Mouse (Mus musculus): ENCODE data around the gene 3110040M04Rik. TPM values are rescaled to one million over a fixed set of nuclear protein-coding genes. Genes with fewer than 3 reads are reported as not detected.
"Not testable (repeated sequence)": the region's sequence is repeated elsewhere in the genome, so short reads cannot be mapped to it uniquely, and the experiment has no call there.

Gene 3110040M04Rik
- polyA plus RNA-seq, 1 experiment from 2014 or later, result 0.30 TPM

GRCm38 (mm10) chr1:151186879-151187424 is 17.0 kb upstream of the 3110040M04Rik start:
- not testable (repeated sequence) for H3K4me3 ChIP-seq (ENCODE audit: low read depth, low read length); H3K4me1 ChIP-seq (replicated peaks; ENCODE audit: control insufficient read depth, insufficient read depth, low read length); H3K9ac ChIP-seq (ENCODE audit: low read length); H3K27me3 ChIP-seq (replicated peaks; ENCODE audit: control insufficient read depth, insufficient read depth, low read length); H3K36me3 ChIP-seq (ENCODE audit: control insufficient read depth, insufficient read depth, low read length); ATAC-seq (replicated peaks; ENCODE audit: low FRiP score, low TSS enrichment, low read depth); H3K27ac ChIP-seq (ENCODE audit: low read depth); DNase-seq (ENCODE audit: low spot score); H3K9me3 ChIP-seq (ENCODE audit: control insufficient read depth, low read length); H3K4me2 ChIP-seq (ENCODE audit: low read length)
- WGBS, result 82% methylated on average over 4 of the region's 4 CpGs

GRCm38 (mm10) chr1:151188469-151188868 is 15.5 kb upstream of the 3110040M04Rik start:
- 86% methylated on average over 4 of the region's 4 CpGs for WGBS
- no peak overlapping the region for H3K4me2 ChIP-seq (ENCODE audit: low read length)
- H3K27ac ChIP-seq (ENCODE audit: low read depth), result no peak overlapping the region

GRCm38 (mm10) chr1:151192075-151192474 is 11.8 kb upstream of the 3110040M04Rik start, which contains the start of gene Gm8947:
Gene Gm8947 (plus strand): TSS chr1:151192376.
- DNase-seq (ENCODE audit: low spot score); ATAC-seq (replicated peaks; ENCODE audit: low FRiP score, low TSS enrichment, low read depth): not testable (repeated sequence)
- no CpG with 5 or more reads among the region's 7 CpGs for WGBS

More at GRCm38 (mm10) chr1:151188469-151188868, 15.5 kb upstream of the 3110040M04Rik start:
- no peak overlapping the region for H3K9ac ChIP-seq (ENCODE audit: low read length)
- no peaks in the 10 kb centered on the region for H3K9me3 ChIP-seq (ENCODE audit: control insufficient read depth, low read length)
- no peak overlapping the region for H3K4me3 ChIP-seq (ENCODE audit: low read depth, low read length)
- no peaks in the 10 kb centered on the region for H3K36me3 ChIP-seq (ENCODE audit: control insufficient read depth, insufficient read depth, low read length)
- DNase-seq (ENCODE audit: low spot score) (no peak), ATAC-seq (replicated peaks; ENCODE audit: low FRiP score, low TSS enrichment, low read depth) (no peak)
- no peaks in the 10 kb centered on the region for H3K27me3 ChIP-seq (replicated peaks; ENCODE audit: control insufficient read depth, insufficient read depth, low read length)
- H3K4me1 ChIP-seq (replicated peaks; ENCODE audit: control insufficient read depth, insufficient read depth, low read length), result no peaks in the 10 kb centered on the region

GRCm38 (mm10) chr1:151192739-151193138 is 11.2 kb upstream of the 3110040M04Rik start:
- not testable (repeated sequence) for H3K4me3 ChIP-seq (ENCODE audit: low read depth, low read length); H3K4me1 ChIP-seq (replicated peaks; ENCODE audit: control insufficient read depth, insufficient read depth, low read length); H3K9me3 ChIP-seq (ENCODE audit: control insufficient read depth, low read length); H3K9ac ChIP-seq (ENCODE audit: low read length); H3K27me3 ChIP-seq (replicated peaks; ENCODE audit: control insufficient read depth, insufficient read depth, low read length); H3K27ac ChIP-seq (ENCODE audit: low read depth); H3K36me3 ChIP-seq (ENCODE audit: control insufficient read depth, insufficient read depth, low read length); H3K4me2 ChIP-seq (ENCODE audit: low read length); DNase-seq (ENCODE audit: low spot score); ATAC-seq (replicated peaks; ENCODE audit: low FRiP score, low TSS enrichment, low read depth)
- 94% methylated on average over 13 of the region's 15 CpGs for WGBS

More at GRCm38 (mm10) chr1:151192075-151192474, 11.8 kb upstream of the 3110040M04Rik start, which contains the start of gene Gm8947:
- H3K4me1 ChIP-seq (replicated peaks; ENCODE audit: control insufficient read depth, insufficient read depth, low read length); H3K36me3 ChIP-seq (ENCODE audit: control insufficient read depth, insufficient read depth, low read length); H3K4me3 ChIP-seq (ENCODE audit: low read depth, low read length); H3K9me3 ChIP-seq (ENCODE audit: control insufficient read depth, low read length); H3K27me3 ChIP-seq (replicated peaks; ENCODE audit: control insufficient read depth, insufficient read depth, low read length); H3K9ac ChIP-seq (ENCODE audit: low read length); H3K4me2 ChIP-seq (ENCODE audit: low read length); H3K27ac ChIP-seq (ENCODE audit: low read depth): not testable (repeated sequence)

- H3K9me3 ChIP-seq (ENCODE audit: control insufficient read depth, low read length); H3K27ac ChIP-seq (ENCODE audit: low read depth); H3K27me3 ChIP-seq (replicated peaks; ENCODE audit: control insufficient read depth, insufficient read depth, low read length); H3K36me3 ChIP-seq (ENCODE audit: control insufficient read depth, insufficient read depth, low read length); H3K9ac ChIP-seq (ENCODE audit: low read length); DNase-seq (ENCODE audit: low spot score); H3K4me1 ChIP-seq (replicated peaks; ENCODE audit: control insufficient read depth, insufficient read depth, low read length); ATAC-seq (replicated peaks; ENCODE audit: low FRiP score, low TSS enrichment, low read depth); H3K4me3 ChIP-seq (ENCODE audit: low read depth, low read length); H3K4me2 ChIP-seq (ENCODE audit: low read length): not testable (repeated sequence)
- WGBS, result 71% methylated on average over 4 of the region's 4 CpGs
These were observed 7.9 kb upstream of the 3110040M04Rik start for GRCm38 (mm10) chr1:151195986-151196385.

- H3K27me3 ChIP-seq (replicated peaks; ENCODE audit: control insufficient read depth, insufficient read depth, low read length); H3K4me3 ChIP-seq (ENCODE audit: low read depth, low read length); H3K9me3 ChIP-seq (ENCODE audit: control insufficient read depth, low read length); H3K4me2 ChIP-seq (ENCODE audit: low read length); H3K4me1 ChIP-seq (replicated peaks; ENCODE audit: control insufficient read depth, insufficient read depth, low read length); H3K9ac ChIP-seq (ENCODE audit: low read length); DNase-seq (ENCODE audit: low spot score); H3K27ac ChIP-seq (ENCODE audit: low read depth); ATAC-seq (replicated peaks; ENCODE audit: low FRiP score, low TSS enrichment, low read depth); H3K36me3 ChIP-seq (ENCODE audit: control insufficient read depth, insufficient read depth, low read length): not testable (repeated sequence)
- WGBS, result 78% methylated on average over 3 of the region's 3 CpGs
These were observed 7.2 kb upstream of the 3110040M04Rik start for GRCm38 (mm10) chr1:151196690-151197089.

- H3K4me2 ChIP-seq (ENCODE audit: low read length); H3K4me3 ChIP-seq (ENCODE audit: low read depth, low read length); H3K36me3 ChIP-seq (ENCODE audit: control insufficient read depth, insufficient read depth, low read length); H3K4me1 ChIP-seq (replicated peaks; ENCODE audit: control insufficient read depth, insufficient read depth, low read length); DNase-seq (ENCODE audit: low spot score); H3K9me3 ChIP-seq (ENCODE audit: control insufficient read depth, low read length); H3K27ac ChIP-seq (ENCODE audit: low read depth); H3K9ac ChIP-seq (ENCODE audit: low read length); H3K27me3 ChIP-seq (replicated peaks; ENCODE audit: control insufficient read depth, insufficient read depth, low read length); ATAC-seq (replicated peaks; ENCODE audit: low FRiP score, low TSS enrichment, low read depth): not testable (repeated sequence)
- 58% methylated on average over 2 of the region's 4 CpGs for WGBS
These were observed 5.8 kb upstream of the 3110040M04Rik start, which contains the start of gene Gm47995 for GRCm38 (mm10) chr1:151198120-151198519. Gene Gm47995 (plus strand): TSS chr1:151198448.

GRCm38 (mm10) chr1:151200620-151201019 is 3.3 kb upstream of the 3110040M04Rik start:
- not testable (repeated sequence) for H3K27ac ChIP-seq (ENCODE audit: low read depth); H3K4me2 ChIP-seq (ENCODE audit: low read length); H3K4me1 ChIP-seq (replicated peaks; ENCODE audit: control insufficient read depth, insufficient read depth, low read length); DNase-seq (ENCODE audit: low spot score); H3K4me3 ChIP-seq (ENCODE audit: low read depth, low read length); H3K27me3 ChIP-seq (replicated peaks; ENCODE audit: control insufficient read depth, insufficient read depth, low read length); H3K9ac ChIP-seq (ENCODE audit: low read length); ATAC-seq (replicated peaks; ENCODE audit: low FRiP score, low TSS enrichment, low read depth); H3K36me3 ChIP-seq (ENCODE audit: control insufficient read depth, insufficient read depth, low read length); H3K9me3 ChIP-seq (ENCODE audit: control insufficient read depth, low read length)

- H3K9ac ChIP-seq (ENCODE audit: low read length); DNase-seq (ENCODE audit: low spot score); H3K27me3 ChIP-seq (replicated peaks; ENCODE audit: control insufficient read depth, insufficient read depth, low read length); H3K4me1 ChIP-seq (replicated peaks; ENCODE audit: control insufficient read depth, insufficient read depth, low read length); H3K9me3 ChIP-seq (ENCODE audit: control insufficient read depth, low read length); H3K36me3 ChIP-seq (ENCODE audit: control insufficient read depth, insufficient read depth, low read length); H3K27ac ChIP-seq (ENCODE audit: low read depth); H3K4me3 ChIP-seq (ENCODE audit: low read depth, low read length); ATAC-seq (replicated peaks; ENCODE audit: low FRiP score, low TSS enrichment, low read depth); H3K4me2 ChIP-seq (ENCODE audit: low read length): not testable (repeated sequence)
- 80% methylated on average over 3 of the region's 5 CpGs for WGBS
These were observed 1.1 kb upstream of the 3110040M04Rik start for GRCm38 (mm10) chr1:151202771-151203170.
